Mouse (Mus musculus): ENCODE measurements at regions not wholly inside any gene's neighbourhood (a gene's known extent, or its start where the extent isn't known, plus 50 kb on each side); places are given as distances from the start of the nearest gene placed in this dataset.

DNA sequence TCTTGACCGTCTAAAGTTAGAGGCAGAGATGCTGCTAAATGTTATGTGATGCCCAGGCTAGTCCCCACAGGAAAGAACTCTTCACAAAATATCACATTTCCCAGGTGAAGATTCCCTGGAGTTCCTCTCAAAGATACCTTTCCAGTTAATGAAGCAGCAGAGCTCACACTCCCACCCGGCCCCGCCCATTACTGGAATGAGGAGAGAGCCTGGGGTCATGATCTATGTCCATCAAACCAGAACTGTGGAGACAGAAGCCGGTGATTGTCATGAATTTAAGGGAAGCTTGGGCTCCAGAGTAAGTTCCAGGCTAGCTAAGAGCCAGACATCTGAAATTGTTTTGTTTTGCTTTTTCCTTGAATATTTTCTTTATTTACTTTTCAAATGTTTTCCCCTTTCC is 71.2 kb upstream of the Ptprg start:
- TF ChIP-seq POLR2A (IDR thresholded peaks at IDR 0.05; ENCODE audit: low read depth, low read length) (no peak), CTCF (conservative IDR thresholded peaks at IDR 0.05; ENCODE audit: insufficient read depth, insufficient read length, low read depth, low read length) (no peak)
